Mouse (Mus musculus): ENCODE data around the gene Scpep1. TPM values are rescaled to one million over a fixed set of nuclear protein-coding genes. Genes with fewer than 3 reads are reported as not detected.

Scpep1 gene
- polyA plus RNA-seq, 1 experiment from 2014 or later, result 27.8 TPM

- ATAC-seq (replicated peaks), result no peak
- no peaks in the 10 kb centered on the region for H3K27me3 ChIP-seq (replicated peaks)
Observed at GRCm38 (mm10) chr11:88938770-88939169, 16.5 kb downstream of the Scpep1 start.

GRCm38 (mm10) chr11:88937886-88938285, 17.4 kb downstream of the Scpep1 start:
- H3K36me3 ChIP-seq (replicated peaks), result no peaks in the 10 kb centered on the region; the same call in 1 of the 2 replicates
- no peaks in the 10 kb centered on the region for H3K4me1 ChIP-seq
- H3K9me3 ChIP-seq, result no peaks in the 10 kb centered on the region
- no peaks in the 10 kb centered on the region for H3K27me3 ChIP-seq (replicated peaks)
- no peak overlapping the region for H3K9ac ChIP-seq
- no peak overlapping the region for H3K4me2 ChIP-seq
- no peak overlapping the region for H3K27ac ChIP-seq
- 92% methylated on average over 2 of the region's 2 CpGs for WGBS
- no peak for ATAC-seq (replicated peaks)
- no peak overlapping the region for H3K4me3 ChIP-seq

More at GRCm38 (mm10) chr11:88938770-88939169, 16.5 kb downstream of the Scpep1 start:
- H3K9ac ChIP-seq, result no peak overlapping the region
- no peaks in the 10 kb centered on the region; the same call in 1 of the 2 replicates for H3K36me3 ChIP-seq (replicated peaks)
- H3K4me3 ChIP-seq, result no peak overlapping the region
- 97% methylated on average over 2 of the region's 2 CpGs for WGBS
- H3K27ac ChIP-seq, result no peak overlapping the region
- H3K4me2 ChIP-seq, result no peak overlapping the region
- H3K9me3 ChIP-seq, result no peaks in the 10 kb centered on the region
- no peaks in the 10 kb centered on the region for H3K4me1 ChIP-seq

- H3K4me3 ChIP-seq, result no peak overlapping the region
- no peaks in the 10 kb centered on the region for H3K4me1 ChIP-seq
- 95% methylated on average over 19 of the region's 19 CpGs for WGBS
- H3K36me3 ChIP-seq (replicated peaks), result no peaks in the 10 kb centered on the region; the same call in 1 of the 2 replicates
- no peak for ATAC-seq (replicated peaks)
- no peak overlapping the region for H3K27ac ChIP-seq
- H3K27me3 ChIP-seq (replicated peaks), result no peaks in the 10 kb centered on the region
- no peak overlapping the region for H3K9ac ChIP-seq
- no peak overlapping the region for H3K4me2 ChIP-seq
- no peaks in the 10 kb centered on the region for H3K9me3 ChIP-seq
Observed at GRCm38 (mm10) chr11:88934089-88935000, 20.9 kb downstream of the Scpep1 start.

- Histone ChIP-seq H3K36me3 (replicated peaks) (peaks cover 8% of the 10 kb centered on the region; the same call in 1 of the 2 replicates), H3K9me3 (no peaks in the 10 kb centered on the region), H3K27me3 (replicated peaks) (no peaks in the 10 kb centered on the region), H3K9ac (no peak overlapping the region), H3K4me1 (no peaks in the 10 kb centered on the region), H3K4me3 (no peak overlapping the region), H3K27ac (no peak overlapping the region), H3K4me2 (no peak overlapping the region)
- 92% methylated on average over 9 of the region's 9 CpGs for WGBS
- ATAC-seq (replicated peaks), result no peak
Observed at GRCm38 (mm10) chr11:88933030-88933429, 22.2 kb downstream of the Scpep1 start.

GRCm38 (mm10) chr11:88931692-88932530, 23.4 kb downstream of the Scpep1 start:
- no peaks in the 10 kb centered on the region for H3K9me3 ChIP-seq
- H3K4me2 ChIP-seq, result no peak overlapping the region
- no peaks in the 10 kb centered on the region for H3K4me1 ChIP-seq
- WGBS, result 80% methylated on average over 14 of the region's 14 CpGs
- no peak overlapping the region for H3K9ac ChIP-seq
- H3K27me3 ChIP-seq (replicated peaks), result no peaks in the 10 kb centered on the region
- ATAC-seq (replicated peaks), result no peak
- no peak overlapping the region for H3K4me3 ChIP-seq
- peaks cover 9% of the 10 kb centered on the region; the same call in 1 of the 2 replicates for H3K36me3 ChIP-seq (replicated peaks)
- no peak overlapping the region for H3K27ac ChIP-seq

GRCm38 (mm10) chr11:88926566-88926965, 28.7 kb downstream of the Scpep1 start:
- Histone ChIP-seq H3K27me3 (replicated peaks) (no peaks in the 10 kb centered on the region), H3K4me3 (no peak overlapping the region), H3K4me2 (no peak overlapping the region), H3K9me3 (no peaks in the 10 kb centered on the region), H3K27ac (no peak overlapping the region), H3K4me1 (no peaks in the 10 kb centered on the region), H3K9ac (no peak overlapping the region), H3K36me3 (replicated peaks) (peaks cover 9% of the 10 kb centered on the region; the same call in 1 of the 2 replicates)
- ATAC-seq (replicated peaks), result no peak
- 91% methylated on average over 5 of the region's 5 CpGs for WGBS

- no peaks in the 10 kb centered on the region for H3K27me3 ChIP-seq (replicated peaks)
- no peak for ATAC-seq (replicated peaks)
- H3K9ac ChIP-seq, result no peak overlapping the region
- H3K27ac ChIP-seq, result no peak overlapping the region
- H3K4me2 ChIP-seq, result no peak overlapping the region
- H3K4me1 ChIP-seq, result no peaks in the 10 kb centered on the region
- no peaks in the 10 kb centered on the region for H3K36me3 ChIP-seq (replicated peaks)
- H3K4me3 ChIP-seq, result no peak overlapping the region
- WGBS, result 83% methylated on average over 8 of the region's 8 CpGs
- H3K9me3 ChIP-seq, result no peaks in the 10 kb centered on the region
Observed at GRCm38 (mm10) chr11:88909388-88910036, 45.8 kb downstream of the Scpep1 start.

GRCm38 (mm10) chr11:88908557-88909211, 46.6 kb downstream of the Scpep1 start:
- Histone ChIP-seq H3K9me3 (no peaks in the 10 kb centered on the region), H3K9ac (no peak overlapping the region), H3K4me3 (no peak overlapping the region), H3K36me3 (replicated peaks) (no peaks in the 10 kb centered on the region), H3K27ac (no peak overlapping the region), H3K4me1 (no peaks in the 10 kb centered on the region), H3K4me2 (no peak overlapping the region), H3K27me3 (replicated peaks) (no peaks in the 10 kb centered on the region)
- ATAC-seq (replicated peaks), result no peak
- WGBS, result 88% methylated on average over 1 of the region's 1 CpGs

GRCm38 (mm10) chr11:88907886-88908285, 47.4 kb downstream of the Scpep1 start:
- ATAC-seq (replicated peaks), result no peak
- no peaks in the 10 kb centered on the region for H3K4me1 ChIP-seq
- no peak overlapping the region for H3K4me2 ChIP-seq
- no peak overlapping the region for H3K9ac ChIP-seq
- H3K4me3 ChIP-seq, result no peak overlapping the region
- H3K9me3 ChIP-seq, result no peaks in the 10 kb centered on the region
- H3K36me3 ChIP-seq (replicated peaks), result no peaks in the 10 kb centered on the region
- no peak overlapping the region for H3K27ac ChIP-seq
- no peaks in the 10 kb centered on the region for H3K27me3 ChIP-seq (replicated peaks)
- WGBS, result 95% methylated on average over 7 of the region's 7 CpGs

- WGBS, result 30% methylated on average over 2 of the region's 2 CpGs
- H3K36me3 ChIP-seq (replicated peaks), result no peaks in the 10 kb centered on the region
- no peaks in the 10 kb centered on the region for H3K9me3 ChIP-seq
- H3K4me1 ChIP-seq, result no peaks in the 10 kb centered on the region
- H3K4me3 ChIP-seq, result no peak overlapping the region
- no peak overlapping the region for H3K9ac ChIP-seq
- H3K4me2 ChIP-seq, result no peak overlapping the region
- no peak overlapping the region for H3K27ac ChIP-seq
- ATAC-seq (replicated peaks), result no peak
- no peaks in the 10 kb centered on the region for H3K27me3 ChIP-seq (replicated peaks)
Observed at GRCm38 (mm10) chr11:88905621-88906020, 49.6 kb downstream of the Scpep1 start.

- H3K4me3 ChIP-seq, result no peak overlapping the region
- H3K4me2 ChIP-seq, result no peak overlapping the region
- no peak overlapping the region for H3K9ac ChIP-seq
- no peaks in the 10 kb centered on the region for H3K27me3 ChIP-seq (replicated peaks)
- H3K9me3 ChIP-seq, result no peaks in the 10 kb centered on the region
- no peak for ATAC-seq (replicated peaks)
- no peak overlapping the region for H3K27ac ChIP-seq
- no peaks in the 10 kb centered on the region for H3K36me3 ChIP-seq (replicated peaks)
- H3K4me1 ChIP-seq, result no peaks in the 10 kb centered on the region
- 71% methylated on average over 2 of the region's 2 CpGs for WGBS
Observed at GRCm38 (mm10) chr11:88904080-88904479, 51.2 kb downstream of the Scpep1 start.

All from midbrain, embryonic 15.5 days (tissue).